Mouse (Mus musculus) liver, adult 2 months (tissue): Measurements from ENCODE around the gene Atp5b.

Experiments
- CTCF ChIP-seq: fragments of 200-500 bp; IDR thresholded peaks from 2 replicates; pipeline ENCODE4 v1.5.1; 2011; ENCODE audit warnings: low read depth, low read length, control low read depth
- POLR2A ChIP-seq: fragments of 200-500 bp; IDR thresholded peaks from 2 replicates; pipeline ENCODE4 v1.6.1; 2011; ENCODE audit warnings: low read length, control low read depth; ENCODE audit not compliant: insufficient read depth; ENCODE audit errors: extremely low read depth

DNA sequence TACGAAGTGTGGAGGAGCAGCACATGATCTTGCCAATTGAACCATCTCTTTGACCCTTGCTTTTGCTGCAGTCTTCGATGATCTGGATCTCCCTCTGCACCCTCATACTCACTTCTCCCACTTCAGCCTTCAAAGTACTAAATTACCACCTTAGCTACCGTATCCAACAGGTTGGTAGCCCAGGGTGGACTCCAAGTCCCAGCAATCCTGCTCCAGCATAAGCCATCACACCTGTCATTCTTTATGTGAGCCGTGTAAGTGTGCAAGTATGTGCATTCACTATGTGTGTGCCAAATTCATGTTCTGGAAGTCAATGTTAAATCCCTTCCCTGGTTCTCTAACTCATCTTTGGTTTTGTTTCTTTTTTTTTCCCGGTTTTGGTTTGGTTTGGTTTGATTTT is 31.5 kb upstream of the Atp5b start:
- TF ChIP-seq CTCF, result no peak
- no peak for TF ChIP-seq POLR2A
